Comparison of ENCODE assay signal across 8 mouse cellular contexts in the genomic region with DNA sequence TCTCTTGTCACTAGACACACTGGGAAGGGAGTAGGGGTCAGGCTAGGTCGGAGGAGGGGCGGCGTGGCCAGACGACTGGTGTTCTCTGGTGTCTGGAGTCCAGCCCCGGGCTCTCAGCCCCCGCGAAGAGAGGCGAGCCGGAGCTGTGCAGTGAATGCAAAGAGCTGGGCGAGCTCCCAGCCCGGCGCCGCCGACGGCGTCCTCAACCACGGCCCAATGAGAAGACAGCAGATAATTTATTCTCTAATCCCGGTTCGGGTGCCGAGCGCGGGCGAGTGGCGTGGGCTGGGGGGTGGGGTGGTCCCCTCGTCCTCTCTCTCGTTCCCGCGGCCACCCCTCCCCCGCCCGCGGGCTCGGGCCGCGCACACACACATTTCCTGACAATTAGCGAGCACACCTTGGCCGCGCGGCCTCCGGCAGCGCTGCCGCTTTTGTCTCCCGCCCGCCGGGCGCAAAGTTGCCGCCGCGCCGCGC. TPM values are rescaled to one million over a fixed set of nuclear protein-coding genes. Genes with fewer than 3 reads are reported as not detected.
A peak's percentile ranks its signal among the peaks of the same experiment; 100 is the strongest.
DNase-seq lines count a peak whose midpoint lies in the region; ATAC-seq and TF ChIP-seq lines count a peak whose summit lies in the region.

No protein-coding gene starts in this region.

- TF ChIP-seq CTCF in forebrain, postnatal 0 days (IDR thresholded peaks at IDR 0.05; ENCODE audit: low read depth): no peak

- peak; percentile 80 to 84 for DNase-seq in cerebellum, postnatal 14 days
- no peak for DNase-seq in cerebellum, adult 9-11 months
- DNase-seq in adrenal gland, postnatal 25 days: peak; percentile 44
- peak; percentile 93 for DNase-seq in forebrain, postnatal 0 days
- DNase-seq in kidney, postnatal 36 days: peak; percentile 11 to 55
- peak; percentile 77 for DNase-seq in right cerebral cortex, postnatal 4 days
- DNase-seq in urinary bladder, postnatal 36 days (ENCODE audit: low spot score in 2 of 2): no peak

- H3K4me3 ChIP-seq in forebrain, postnatal 0 days (ENCODE audit: low read depth, low read length): peak overlapping the region; percentile 87

- H3K9me3 ChIP-seq in forebrain, postnatal 0 days (ENCODE audit: low read length): no peaks in the 10 kb centered on the region

- H3K4me2 ChIP-seq in forebrain, postnatal 0 days (ENCODE audit: low read depth): peak overlapping the region; percentile 61

- H3K9ac ChIP-seq in forebrain, postnatal 0 days: peak overlapping the region; percentile 99

- H3K27ac ChIP-seq in forebrain, postnatal 0 days (ENCODE audit: low read depth, low read length): peak overlapping the region; percentile 99

- H3K27me3 ChIP-seq in forebrain, postnatal 0 days (ENCODE audit: insufficient read depth, low read length): 0 out of 2 replicates have a peak, but pooled peaks cover 2% of the 10 kb centered on the region

- peak; percentile 78 for ATAC-seq in forebrain, postnatal 0 days
- peak; percentile 30 for ATAC-seq in megakaryocyte progenitor cell, adult 5-6 weeks (replicated peaks; ENCODE audit: poor library complexity)

- H3K4me1 ChIP-seq in forebrain, postnatal 0 days (ENCODE audit: insufficient read depth): peaks cover 22% of the 10 kb centered on the region

- H3K36me3 ChIP-seq in forebrain, postnatal 0 days (ENCODE audit: insufficient read depth): no peaks in the 10 kb centered on the region

- 2% methylated on average over 49 of the region's 50 CpGs for WGBS in forebrain, postnatal 0 days

RNA-seq across cellular contexts. Expression of a gene that starts 1.2 kb away (rescaled TPM):
- not detected in 2 replicates for total RNA-seq in adrenal gland, postnatal 25 days (2021)
- 13.3 and 14.9 TPM in 2 replicates for total RNA-seq in forebrain, postnatal 0 days (2014; rRNA removed)
- polyA plus RNA-seq in forebrain, postnatal 0 days (2015; fragmentation: Nextera tagmentation; extraction: Ambion mirVana): 14.7 and 15.1 TPM in 2 replicates
- not detected in 2 replicates for total RNA-seq in megakaryocyte progenitor cell, adult 5-6 weeks (2015)
- not detected in 2 replicates for total RNA-seq in megakaryocyte progenitor cell, adult 5-6 weeks (2017)

RNA-seq across cellular contexts. Expression of a gene that starts 1.2 kb away (rescaled TPM):
- not detected in 2 replicates for total RNA-seq in adrenal gland, postnatal 25 days (2021)
- total RNA-seq in forebrain, postnatal 0 days (2014; rRNA removed): 3.4 and 5.0 TPM in 2 replicates
- polyA plus RNA-seq in forebrain, postnatal 0 days (2015; fragmentation: Nextera tagmentation; extraction: Ambion mirVana): 0.31 and 0.48 TPM in 2 replicates
- not detected in 2 replicates for total RNA-seq in megakaryocyte progenitor cell, adult 5-6 weeks (2015)
- total RNA-seq in megakaryocyte progenitor cell, adult 5-6 weeks (2017): not detected in 2 replicates

RNA-seq across cellular contexts. Expression of a gene that starts 39.5 kb away (rescaled TPM):
- total RNA-seq in adrenal gland, postnatal 25 days (2021): not detected in 2 replicates
- 0.92 TPM in 1 of 2 replicates, not detected in the other for total RNA-seq in forebrain, postnatal 0 days (2014; rRNA removed)
- not detected in 2 replicates for polyA plus RNA-seq in forebrain, postnatal 0 days (2015; fragmentation: Nextera tagmentation; extraction: Ambion mirVana)
- not detected in 2 replicates for total RNA-seq in megakaryocyte progenitor cell, adult 5-6 weeks (2015)
- total RNA-seq in megakaryocyte progenitor cell, adult 5-6 weeks (2017): not detected in 2 replicates

RNA-seq across cellular contexts. Expression of a gene that starts 50.6 kb away (rescaled TPM):
- total RNA-seq in adrenal gland, postnatal 25 days (2021): 16.5 and 18.0 TPM in 2 replicates
- total RNA-seq in forebrain, postnatal 0 days (2014; rRNA removed): 2.6 and 3.2 TPM in 2 replicates
- polyA plus RNA-seq in forebrain, postnatal 0 days (2015; fragmentation: Nextera tagmentation; extraction: Ambion mirVana): 0.70 and 1.2 TPM in 2 replicates
- 1.7 and 2.3 TPM in 2 replicates for total RNA-seq in megakaryocyte progenitor cell, adult 5-6 weeks (2015)
- 0.75 and 1.3 TPM in 2 replicates for total RNA-seq in megakaryocyte progenitor cell, adult 5-6 weeks (2017)

Comparison
In these comparisons a context has a peak if more than half of its experiments do, and no peak if none do; other contexts are left out.
1. DNase-seq: peak in cerebellum, postnatal 14 days (2 of 2), adrenal gland, postnatal 25 days (single experiment), forebrain, postnatal 0 days (single experiment), kidney, postnatal 36 days (2 of 2) and right cerebral cortex, postnatal 4 days (single experiment); none in cerebellum, adult 9-11 months (single experiment) and urinary bladder, postnatal 36 days (0 of 2).
2. RNA of a gene that starts 1.2 kb away (total RNA-seq): 13.3 to 14.9 TPM in forebrain, postnatal 0 days; not detected in adrenal gland, postnatal 25 days and not detected in megakaryocyte progenitor cell, adult 5-6 weeks; every median in the first group is over 10 times any median in the second.